Mouse (Mus musculus) cerebellum, adult 9-10 months (tissue): ENCODE results near the gene Tshz2.
"Not testable (repeated sequence)": the region's sequence is repeated elsewhere in the genome, so short reads cannot be mapped to it uniquely, and the experiment has no call there.

Experiments used
- DNase-seq: peaks from one replicate; pipeline ENCODE4 v3.0.0; 2022

Tshz2 gene

DNA sequence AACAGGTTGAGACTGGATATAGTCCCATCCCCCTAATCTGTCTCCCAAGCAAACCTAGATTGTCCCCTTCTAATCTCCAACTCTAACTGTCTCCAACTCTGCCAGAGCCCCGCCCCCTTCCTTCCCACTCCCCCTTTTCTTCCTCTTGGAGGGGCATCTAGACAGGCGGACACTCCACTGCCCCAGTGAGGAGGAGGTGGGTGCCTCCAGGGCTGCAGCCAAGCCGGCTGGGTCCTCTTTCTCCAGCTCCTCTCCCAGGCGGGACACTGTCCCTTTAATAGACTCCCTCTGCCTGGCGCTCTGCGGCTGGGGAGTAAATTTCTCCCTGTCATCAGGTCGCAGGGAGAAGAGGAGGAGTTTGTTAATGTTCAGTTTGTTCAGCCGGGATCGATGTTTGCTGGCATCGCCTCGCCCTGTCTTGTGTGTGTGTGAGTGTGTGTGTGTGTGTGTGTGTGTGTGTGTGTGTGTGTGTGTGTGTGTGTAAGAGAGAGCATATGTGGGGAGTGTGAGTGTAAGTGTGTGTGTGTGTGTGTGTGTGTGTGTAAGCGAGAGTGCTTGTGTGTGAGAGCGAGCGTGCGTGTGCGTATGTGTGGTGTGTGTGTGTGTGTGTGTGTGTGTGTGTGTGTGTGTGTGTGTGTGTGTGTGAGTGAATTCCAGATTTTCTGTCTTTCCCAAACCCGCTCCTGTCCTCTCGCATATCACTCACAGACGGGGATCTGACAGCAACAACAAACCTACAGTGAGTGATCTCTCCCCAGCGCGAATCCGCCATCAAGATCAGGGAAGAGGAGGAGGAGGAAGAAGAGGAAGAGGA, at the start of gene Tshz2:
Gene Tshz2, plus strand, starts transcription at position 676 of the 814 bp plus-strand sequence.
- no peak for DNase-seq

DNA sequence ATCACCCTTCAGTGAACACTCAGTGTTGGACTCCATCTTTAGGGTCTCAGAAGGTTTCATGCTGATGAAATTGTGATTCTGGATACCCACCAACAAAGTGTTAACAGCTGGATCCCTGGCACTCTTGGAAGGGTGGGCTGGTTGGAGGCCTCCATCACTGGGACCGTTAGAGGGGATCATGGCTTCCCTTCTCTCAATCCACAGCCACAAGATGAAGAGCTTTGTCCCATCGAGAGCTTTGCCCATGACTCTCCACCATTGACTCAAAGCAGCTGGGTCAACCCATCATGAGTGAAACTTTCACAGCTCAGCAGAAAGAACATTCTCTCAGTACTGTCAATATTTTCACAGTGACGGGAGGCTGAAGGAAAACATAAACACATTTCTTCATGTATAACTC, 49.3 kb upstream of the Tshz2 start:
- no peak for DNase-seq

DNA sequence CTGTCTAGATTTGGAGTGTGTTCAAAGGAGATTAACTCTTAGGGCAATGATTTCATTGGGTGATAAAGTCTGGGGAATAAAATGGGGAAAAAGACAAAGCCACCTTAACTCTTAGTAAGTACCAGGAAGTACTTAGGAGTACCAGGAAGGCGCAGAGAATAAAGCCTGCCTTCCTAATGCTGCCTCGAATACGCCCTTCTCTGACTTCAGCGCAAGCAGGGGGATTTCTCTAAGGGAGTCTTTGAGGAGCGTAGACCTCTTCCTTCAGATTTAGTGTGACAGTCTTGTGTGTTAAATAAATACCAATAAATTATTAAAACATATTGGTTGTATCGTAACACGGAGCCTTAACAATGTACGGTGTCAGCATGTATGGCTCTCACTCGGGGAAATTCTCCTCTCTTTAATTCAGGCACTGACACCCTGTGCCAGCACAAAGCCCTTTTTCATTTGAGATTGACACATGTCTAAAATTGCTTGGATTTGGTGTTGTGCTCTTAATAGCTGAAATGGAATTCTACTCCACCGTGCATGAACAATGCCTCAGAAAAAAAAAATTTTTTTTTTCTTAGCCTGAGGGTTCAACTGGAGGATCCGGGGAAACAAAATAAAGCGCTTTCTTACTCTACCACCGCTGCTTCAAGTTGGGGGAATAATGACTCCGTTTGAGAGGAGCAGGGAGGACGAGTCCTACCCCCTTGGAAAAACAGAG, 47.9 kb upstream of the Tshz2 start:
- DNase-seq, result no peak

DNA sequence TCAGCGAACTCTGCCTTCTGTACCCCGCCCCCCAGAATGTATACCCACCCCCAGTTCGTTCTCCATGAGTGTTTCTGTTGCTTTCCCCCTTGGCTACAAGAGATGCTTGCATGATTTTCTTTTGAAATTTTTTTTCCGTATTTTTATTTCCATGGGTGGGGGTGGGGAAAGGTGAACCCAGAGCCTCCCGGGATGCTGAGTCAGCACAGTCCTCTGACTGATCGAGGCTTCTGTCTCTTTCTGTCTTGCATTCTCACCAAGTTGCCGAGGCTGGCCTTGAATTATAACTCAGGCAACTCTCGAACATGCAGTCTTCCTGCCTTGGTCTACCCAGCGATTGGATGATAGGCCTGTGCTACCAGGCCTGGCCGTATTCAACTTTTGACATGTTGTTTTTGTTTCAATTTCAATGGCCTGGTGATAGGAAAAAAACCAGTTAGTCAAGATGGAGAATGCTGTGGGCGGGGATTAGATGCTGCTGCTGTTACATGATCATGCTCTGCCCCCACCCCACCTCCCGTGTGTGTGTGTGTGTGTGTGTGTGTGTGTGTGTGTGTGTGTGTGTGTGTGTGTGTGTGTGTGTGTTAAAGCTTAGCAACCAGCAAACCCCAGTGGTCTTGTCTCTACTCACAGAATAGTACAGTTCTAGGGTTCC, 47.1 kb upstream of the Tshz2 start:
- DNase-seq, result no peak

DNA sequence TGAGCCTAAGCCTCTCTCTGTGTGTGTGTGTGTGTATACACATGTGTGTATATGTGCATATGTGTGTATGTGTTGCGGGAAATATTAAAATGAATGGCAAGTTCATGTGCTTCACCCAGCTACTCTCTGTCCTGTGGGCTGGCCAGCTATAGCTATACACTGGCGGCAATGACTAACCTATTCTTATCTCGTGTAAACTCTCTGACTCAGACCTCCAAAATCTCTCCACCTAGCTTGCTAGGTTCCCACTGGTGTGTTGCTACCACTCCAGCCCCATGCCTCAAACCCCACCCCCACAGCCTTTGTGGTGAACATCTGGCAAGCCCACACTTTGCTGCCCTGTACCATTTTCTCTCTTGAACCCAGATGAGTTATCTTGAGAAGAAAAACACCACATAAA, 46.1 kb upstream of the Tshz2 start:
- DNase-seq, result no peak

DNA sequence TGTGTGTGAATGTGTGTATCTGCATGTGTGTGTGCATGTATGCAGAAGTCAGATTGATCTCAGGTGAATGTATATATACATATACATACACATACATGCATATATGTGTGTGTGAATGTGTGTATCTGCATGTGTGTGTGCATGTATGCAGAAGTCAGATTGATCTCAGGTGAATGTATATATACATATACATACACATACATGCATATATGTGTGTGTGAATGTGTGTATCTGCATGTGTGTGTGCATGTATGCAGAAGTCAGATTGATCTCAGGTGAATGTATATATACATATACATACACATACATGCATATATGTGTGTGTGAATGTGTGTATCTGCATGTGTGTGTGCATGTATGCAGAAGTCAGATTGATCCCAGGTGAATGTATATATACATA, 45.2 kb upstream of the Tshz2 start, which contains the start of gene Gm11011:
Gene Gm11011, minus strand, starts transcription at position 101 of the 400 bp plus-strand sequence.
- DNase-seq, result not testable (repeated sequence)

DNA sequence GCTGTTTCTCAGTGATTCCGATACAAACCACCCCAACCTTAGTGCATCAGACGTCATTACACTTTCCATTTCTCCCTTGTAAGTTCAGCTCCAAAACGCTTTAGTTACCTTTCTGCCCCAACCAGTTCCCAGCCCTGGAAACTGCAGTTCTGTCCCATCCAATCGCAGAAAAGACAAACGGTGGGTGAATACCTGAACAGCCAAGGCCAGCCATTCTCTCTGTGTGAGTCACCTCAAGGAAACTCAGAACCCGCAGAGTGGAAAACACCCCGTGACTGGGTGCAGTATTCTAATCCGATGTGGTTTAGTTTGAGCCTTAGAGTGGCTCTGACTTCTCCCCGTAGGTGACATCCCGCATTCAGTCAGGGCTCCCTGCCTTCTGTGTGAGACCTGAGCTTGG, 43.1 kb upstream of the Tshz2 start:
- DNase-seq, result no peak

DNA sequence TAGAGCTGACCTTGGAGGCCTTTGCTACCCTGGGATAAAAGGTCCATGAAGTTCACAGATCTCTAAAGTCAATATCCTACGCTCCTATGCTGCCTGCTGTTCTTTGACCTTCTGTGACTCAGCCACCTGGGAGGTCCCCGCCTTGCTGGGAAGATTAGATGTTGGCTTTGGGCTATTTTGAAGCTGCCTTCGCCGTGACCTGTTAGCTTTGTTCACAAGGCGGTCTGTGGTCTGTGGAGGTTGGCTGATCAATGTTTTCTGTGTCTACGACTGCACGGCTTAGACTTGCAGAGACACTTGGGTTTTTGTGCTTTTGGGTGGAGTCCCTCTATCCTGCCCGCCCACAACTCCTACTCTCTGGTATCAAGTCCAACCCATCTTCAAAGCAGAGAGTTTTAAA, 42.4 kb upstream of the Tshz2 start:
- no peak for DNase-seq

DNA sequence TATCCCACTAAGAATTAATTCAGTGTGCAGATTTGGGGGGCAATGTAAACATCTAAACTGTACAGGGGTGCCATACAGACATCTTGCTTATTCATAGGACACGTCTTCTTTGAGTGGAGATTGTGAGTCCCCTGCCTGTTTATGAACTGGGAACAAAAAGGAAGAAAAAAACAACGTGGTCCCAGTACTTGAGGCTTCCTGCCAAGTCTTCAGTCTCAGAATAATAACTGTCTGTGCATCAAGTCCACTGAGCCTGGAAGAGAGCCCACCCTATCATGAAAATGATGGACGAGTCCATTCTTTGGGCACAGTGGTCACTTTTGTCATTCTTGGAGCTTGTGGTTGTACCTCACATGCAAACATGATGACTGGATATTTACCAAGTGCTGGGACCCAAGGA, 39.1 kb upstream of the Tshz2 start:
- DNase-seq, result no peak

DNA sequence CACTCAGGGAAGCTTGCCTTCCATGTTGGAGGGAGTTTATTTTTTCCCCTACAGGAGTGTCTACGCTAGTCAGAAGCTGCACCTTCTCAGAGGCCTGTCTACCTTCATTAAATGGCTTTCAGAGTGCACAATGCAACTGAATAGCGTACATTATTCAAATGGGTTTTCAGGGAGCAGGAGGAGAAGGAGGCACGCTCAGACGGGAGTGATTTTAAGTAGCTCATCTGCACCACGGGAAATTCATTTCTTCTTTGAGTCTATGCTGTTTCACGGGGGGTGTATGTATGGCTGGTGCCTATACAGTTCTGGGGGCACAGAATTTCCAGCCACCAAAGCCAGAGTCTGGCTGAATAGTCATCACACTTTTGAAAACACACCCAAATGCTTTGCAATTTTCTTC, 35.5 kb upstream of the Tshz2 start:
- DNase-seq, result no peak

DNA sequence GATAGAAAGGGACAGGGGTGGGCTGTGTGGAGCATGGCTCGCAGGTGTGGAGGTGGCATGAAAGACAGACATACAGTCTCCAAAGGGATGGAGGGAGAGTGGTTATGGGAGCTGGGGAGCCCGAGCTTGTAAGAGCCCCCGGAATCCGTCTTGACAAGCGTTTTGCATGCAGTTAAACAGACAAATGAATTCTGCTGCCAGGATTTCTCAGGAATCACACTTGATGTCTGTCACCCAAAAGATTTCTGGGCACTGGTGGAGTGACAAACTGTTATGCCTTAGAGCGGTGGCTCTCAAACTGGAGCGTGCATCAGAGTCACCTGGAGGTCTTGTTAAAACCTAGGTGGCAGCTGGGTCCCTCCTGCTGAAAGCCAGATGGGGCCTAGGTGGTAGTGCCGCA, 34.8 kb upstream of the Tshz2 start:
- DNase-seq, result no peak

DNA sequence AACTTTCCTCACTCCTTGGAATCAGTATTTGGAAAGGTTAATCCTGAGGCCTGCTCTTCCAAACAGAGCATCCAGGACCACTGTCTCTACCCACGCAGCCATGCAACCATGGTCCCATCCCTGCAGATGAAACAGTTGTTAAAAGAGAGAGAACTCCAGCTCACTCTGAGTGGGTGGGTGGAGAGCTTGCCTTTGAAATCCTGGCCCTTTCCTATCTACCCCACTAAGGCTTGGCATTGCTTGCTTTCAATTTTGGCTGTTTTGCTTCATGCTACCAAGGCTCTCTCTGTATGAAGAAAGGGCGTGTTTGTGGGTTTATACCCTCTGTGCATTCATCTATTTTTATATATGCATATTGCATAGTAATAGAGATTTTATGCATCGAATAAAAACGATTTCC, 33.2 kb upstream of the Tshz2 start:
- no peak for DNase-seq

DNA sequence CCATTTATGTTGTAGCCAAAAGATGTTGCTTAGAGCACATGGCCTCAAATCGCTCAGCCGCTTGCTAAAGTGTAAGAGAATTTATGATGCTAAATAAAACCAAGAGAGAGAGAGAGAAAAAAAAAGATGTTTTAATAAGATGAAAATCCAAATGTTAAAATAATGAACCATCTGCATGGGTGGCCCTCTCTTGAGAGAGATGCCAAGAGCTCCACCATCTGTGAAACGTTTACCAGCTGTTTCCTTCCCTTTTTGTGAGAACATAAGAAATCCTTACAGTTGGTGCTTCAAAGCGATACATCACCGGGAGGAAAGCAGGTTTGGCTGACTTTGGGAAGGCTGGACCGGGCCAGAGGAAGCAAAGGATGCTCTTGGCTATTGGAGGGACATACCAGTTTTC, 32.6 kb upstream of the Tshz2 start:
- no peak for DNase-seq

DNA sequence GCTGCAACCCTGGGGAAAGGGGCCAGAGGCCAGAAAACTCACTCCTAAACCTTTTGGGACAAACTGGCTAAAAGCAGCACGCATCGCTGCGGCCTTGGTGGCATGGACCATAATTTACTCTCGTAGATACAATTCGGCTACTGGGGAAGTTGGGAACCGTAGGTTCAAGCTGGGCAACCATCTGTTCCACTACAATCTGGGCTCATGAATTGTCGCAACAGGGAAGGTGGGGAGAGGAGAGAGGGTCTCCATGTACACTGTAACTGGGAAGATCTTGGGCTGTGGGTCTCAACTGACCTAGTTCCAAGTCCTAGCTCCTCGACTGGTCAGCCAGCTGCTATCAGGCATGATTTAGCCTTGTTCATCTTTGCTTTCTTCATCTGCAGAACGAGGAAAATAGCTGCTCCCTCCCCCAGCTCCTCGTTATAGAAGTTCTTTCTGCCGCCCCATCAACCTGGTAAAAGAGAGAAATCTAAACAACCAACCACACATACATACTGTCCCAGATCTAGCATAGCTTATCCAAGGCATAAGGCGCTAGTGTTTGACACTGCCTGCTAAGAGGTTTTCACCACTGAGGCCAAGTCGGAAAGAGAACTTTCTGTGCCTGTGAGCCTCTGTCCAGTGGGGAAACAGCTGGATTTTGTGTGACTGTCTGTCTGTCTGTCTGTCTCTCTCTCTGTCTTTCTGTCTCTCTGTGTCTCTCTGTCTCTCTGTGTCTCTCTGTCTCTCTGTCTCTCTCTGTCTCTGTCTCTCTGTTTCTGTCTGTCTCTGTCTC, 25.7 kb upstream of the Tshz2 start:
- no peak for DNase-seq

DNA sequence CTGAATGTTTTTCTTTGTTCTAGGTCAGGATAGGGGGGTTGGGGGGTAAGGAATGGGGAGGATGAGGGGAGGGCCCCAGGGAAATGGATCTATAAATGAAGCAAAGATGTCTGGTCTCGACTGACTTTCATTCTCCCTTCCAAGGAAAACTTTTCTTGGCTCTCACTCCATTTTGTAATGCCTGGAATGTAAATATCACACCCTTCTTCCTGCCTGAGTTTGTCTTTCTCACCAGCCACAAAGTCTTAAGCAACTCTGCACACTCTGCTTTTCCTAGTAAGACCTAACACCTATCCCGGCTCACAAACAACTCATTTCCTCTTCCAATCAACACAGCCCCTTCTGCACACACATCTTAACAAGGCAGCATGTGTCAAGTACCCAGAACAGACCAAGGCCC, 25.0 kb upstream of the Tshz2 start:
- DNase-seq, result no peak

DNA sequence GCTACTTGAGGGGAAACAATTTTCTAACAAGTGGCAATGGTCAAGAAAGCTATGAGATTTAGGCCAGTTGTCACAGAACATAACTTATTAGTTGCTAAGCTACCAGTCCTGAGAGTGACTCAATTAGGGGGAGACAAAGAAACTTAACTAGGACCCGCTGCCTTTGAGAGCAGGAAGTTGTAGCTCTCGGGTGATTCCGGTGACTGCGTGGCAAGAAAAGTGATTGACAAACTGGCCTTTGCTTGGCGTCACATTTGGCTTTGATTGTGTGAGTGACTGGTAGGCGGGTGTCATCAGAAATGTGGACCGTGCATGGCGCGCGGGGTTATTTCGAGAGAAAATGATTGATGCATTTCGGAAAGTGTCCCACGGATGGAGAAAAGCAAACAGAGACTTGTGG, 22.9 kb upstream of the Tshz2 start:
- DNase-seq, result no peak

DNA sequence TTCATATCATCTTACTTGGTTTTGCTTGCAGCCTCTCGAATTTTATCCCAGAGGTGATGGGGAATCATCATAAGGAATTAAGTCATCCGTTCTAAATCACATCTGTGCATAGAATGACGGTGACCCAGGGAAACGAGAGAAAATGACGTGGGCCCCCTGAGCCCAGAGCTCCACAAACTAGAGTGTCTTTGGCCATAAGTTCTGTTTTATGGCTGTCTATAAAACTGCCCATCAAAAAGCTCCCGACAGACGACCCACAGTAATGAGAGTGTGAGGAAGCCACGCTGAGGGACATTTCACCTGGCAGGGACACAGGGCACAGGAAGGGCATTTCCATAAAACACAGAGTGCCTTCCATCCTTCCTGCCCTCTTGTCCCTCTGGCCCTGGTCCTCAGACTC, 21.9 kb upstream of the Tshz2 start:
- no peak for DNase-seq

DNA sequence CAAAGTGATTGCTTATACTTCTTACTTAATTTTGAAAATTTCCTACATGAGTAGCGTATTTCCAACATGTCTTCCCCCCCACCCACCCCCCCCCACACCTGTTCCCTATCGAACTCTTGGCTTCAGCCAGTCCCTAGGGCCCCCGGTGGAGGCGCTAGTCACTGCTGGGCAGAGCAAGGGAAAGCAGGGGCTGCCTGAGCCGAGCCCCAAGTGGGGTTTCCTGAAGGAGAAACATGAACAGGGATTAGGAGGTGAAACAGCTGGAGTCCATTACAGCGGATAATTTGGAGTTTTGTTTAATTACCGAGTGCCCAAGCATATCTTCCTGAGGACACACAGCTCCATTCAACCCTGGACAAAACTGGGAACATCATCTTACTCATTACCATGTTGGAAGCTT, 21.3 kb upstream of the Tshz2 start:
- no peak for DNase-seq

DNA sequence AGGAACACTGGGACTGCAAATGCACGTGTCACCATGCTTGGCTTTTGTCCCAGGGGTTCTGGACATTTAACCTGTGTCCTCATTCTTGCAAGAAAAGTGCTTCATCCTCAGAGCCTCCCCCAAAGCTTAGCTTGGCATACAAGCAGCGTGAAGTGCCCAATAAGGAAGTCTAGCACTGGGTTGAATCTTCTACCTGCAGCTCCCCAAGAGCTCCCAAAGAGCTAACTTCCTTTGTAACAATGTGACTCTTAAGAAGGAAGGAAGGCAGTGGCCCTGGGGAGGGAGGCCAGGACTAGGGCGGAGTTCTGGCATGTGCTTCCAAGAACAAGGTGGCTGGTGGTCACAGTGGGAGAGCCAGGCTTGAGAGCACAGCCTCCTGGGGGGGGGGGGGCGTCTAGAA, 18.1 kb upstream of the Tshz2 start:
- no peak for DNase-seq

DNA sequence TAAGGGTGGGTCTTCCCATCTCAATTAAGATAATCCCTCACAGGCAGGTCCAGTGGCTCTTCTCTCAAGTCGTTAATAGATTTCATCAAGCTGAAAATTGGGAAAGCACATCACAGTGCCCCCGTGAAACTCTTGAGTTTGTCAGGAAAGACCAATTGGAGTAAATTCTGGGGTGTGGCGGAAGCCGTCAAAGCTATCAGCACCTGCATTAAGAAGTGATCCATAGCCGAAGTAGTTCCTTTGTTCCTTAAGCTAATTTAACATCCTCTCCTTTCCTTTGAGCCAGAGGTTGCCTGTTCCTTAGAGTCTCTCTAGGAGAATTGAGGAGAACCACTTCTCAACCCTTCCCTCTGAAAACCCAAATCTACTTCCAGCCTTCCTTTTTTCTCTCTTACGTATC, 16.8 kb upstream of the Tshz2 start:
- DNase-seq, result no peak

DNA sequence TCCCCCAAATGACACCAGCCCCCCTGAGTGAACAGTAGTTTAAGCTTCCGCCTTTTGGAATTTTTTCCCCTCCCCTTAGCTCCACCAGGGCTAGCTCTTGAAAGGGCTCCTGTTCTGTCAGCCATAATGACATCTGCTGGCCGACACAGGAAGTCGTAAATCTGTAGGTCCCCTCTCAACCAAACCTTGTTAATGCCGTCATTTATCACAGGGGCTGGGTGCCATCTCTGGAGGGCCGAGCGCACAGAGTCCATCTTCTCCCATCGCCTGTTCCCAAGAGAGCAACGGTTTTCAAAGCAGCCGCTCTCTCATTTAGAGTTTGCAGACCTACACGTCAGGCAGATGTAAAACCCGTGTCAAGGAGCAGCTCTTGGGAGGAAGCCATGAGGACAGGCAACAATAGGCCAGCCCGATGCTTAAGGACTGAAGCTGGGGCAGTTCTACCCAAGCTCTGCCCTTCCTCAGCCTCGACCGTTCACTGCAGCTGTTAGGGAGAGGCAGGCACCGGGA, 11.6 kb upstream of the Tshz2 start:
- DNase-seq, result no peak

DNA sequence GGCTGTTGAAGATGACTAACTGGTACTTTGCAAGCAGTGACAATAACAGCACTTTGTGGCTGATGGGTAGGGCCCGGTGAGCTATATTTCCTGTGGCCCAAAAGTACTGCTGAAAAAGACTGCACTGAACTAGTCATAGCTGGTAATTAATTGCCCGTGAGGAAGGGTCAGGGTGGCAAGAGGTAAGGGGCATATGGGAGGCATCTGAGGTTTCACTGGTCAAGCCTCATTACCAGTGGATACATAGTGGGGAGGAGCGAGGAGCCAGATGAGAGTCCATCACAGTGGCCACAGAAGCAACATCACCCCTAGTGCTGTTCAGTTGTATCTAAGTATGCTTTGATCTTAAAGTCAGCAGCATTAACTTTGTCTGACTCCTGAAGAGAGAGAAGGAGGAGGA, 2.7 kb upstream of the Tshz2 start:
- DNase-seq, result no peak
